7 mouse cellular contexts compared by ENCODE assay signal in genomic region chr10:81349146-81349545, GRCm38 (mm10). TPM values are rescaled to one million over a fixed set of nuclear protein-coding genes. Genes with fewer than 3 reads are reported as not detected.
DNase-seq lines count a peak whose midpoint lies in the region; ATAC-seq and TF ChIP-seq lines count a peak whose summit lies in the region.

No protein-coding gene starts in this region.

- peaks cover 4 to 12% of the 10 kb centered on the region in 2 experiments; a peak in 3 of 4 replicates for H3K4me1 ChIP-seq in ES-E14 (ENCODE audit: control insufficient read depth in 2 of 2, insufficient read depth in 2 of 2, low read length in 2 of 2, poor library complexity in 1 of 2)
- peaks cover 36% of the 10 kb centered on the region for H3K4me1 ChIP-seq in lung, embryonic 16.5 days (replicated peaks; ENCODE audit: control insufficient read depth, insufficient read depth, low read length)

- H3K36me3 ChIP-seq in ES-E14 (ENCODE audit: control insufficient read depth, insufficient read depth, low read length, poor library complexity, severe bottlenecking) = no peaks in the 10 kb centered on the region
- peaks cover 9% of the 10 kb centered on the region for H3K36me3 ChIP-seq in lung, embryonic 16.5 days (ENCODE audit: control insufficient read depth, insufficient read depth, low read length)

- no peaks in the 10 kb centered on the region for H3K9me3 ChIP-seq in ES-E14 (ENCODE audit: control insufficient read depth, insufficient read depth, low read depth, low read length)
- H3K9me3 ChIP-seq in lung, embryonic 16.5 days (ENCODE audit: control insufficient read depth, low read length) = no peaks in the 10 kb centered on the region

- H3K9ac ChIP-seq in ES-E14 (ENCODE audit: insufficient read depth, low read depth, low read length, poor library complexity, severe bottlenecking) = no peak overlapping the region; the same call in 1 of the 2 replicates
- peak overlapping the region; percentile 80 for H3K9ac ChIP-seq in lung, embryonic 16.5 days (ENCODE audit: low read length)

- H3K27me3 ChIP-seq in lung, embryonic 16.5 days (ENCODE audit: control insufficient read depth, insufficient read depth, low read depth, low read length) = peaks cover 8% of the 10 kb centered on the region

- peak; percentile 62 for ATAC-seq in erythroid progenitor cell, adult 5-6 weeks (replicated peaks; ENCODE audit: low FRiP score, poor library complexity, severe bottlenecking)
- no peak for ATAC-seq in lung, embryonic 16.5 days (ENCODE audit: low read depth)

- 9% methylated on average over 12 of the region's 12 CpGs for WGBS in lung, embryonic 16.5 days

- peak overlapping the region; percentile 88 for H3K4me2 ChIP-seq in lung, embryonic 16.5 days (ENCODE audit: low read depth, low read length)

- H3K4me3 ChIP-seq in ES-E14 (ENCODE audit: insufficient read depth in 1 of 2, low read depth in 1 of 2, low read length in 2 of 2, poor library complexity in 1 of 2, severe bottlenecking in 1 of 2) = peak overlapping the region; percentile 69 to 87
- H3K4me3 ChIP-seq in lung, embryonic 16.5 days (ENCODE audit: low read length) = peak overlapping the region; percentile 84

- DNase-seq in A20 (ENCODE audit: low read depth, low spot score) (peak; percentile 70), ES-E14 (ENCODE audit: low read depth, low spot score) (peak; percentile 87)
- peak; percentile 63 for DNase-seq in kidney, adult 18-20 months
- peak; percentile 57 for DNase-seq in testis, postnatal 14 days (ENCODE audit: low spot score)
- no peak for DNase-seq in ovary, postnatal 10 days (ENCODE audit: low spot score)

- no peak overlapping the region; the same call in 1 of the 2 replicates for H3K27ac ChIP-seq in ES-E14 (ENCODE audit: insufficient read depth, low read depth, low read length, poor library complexity, severe bottlenecking)
- peak overlapping the region; percentile 61; the same call in 1 of the 2 replicates for H3K27ac ChIP-seq in lung, embryonic 16.5 days (ENCODE audit: low read length)

- in situ Hi-C loops in ES-E14 (cut with MboI; ENCODE audit: low sequenced_read_pairs in 2 of 2, unreplicated experiment in 2 of 2) = no loop called here

TF ChIP-seq in ES-E14, 5 proteins besides CTCF, POLR2A, EP300 and RAD21:
- TF ChIP-seq HCFC1 (IDR thresholded peaks at IDR 0.05; ENCODE audit: borderline replicate concordance, insufficient read depth, low read length) (no peak), ZNF384 (IDR thresholded peaks at IDR 0.05; ENCODE audit: low read depth, low read length) (no peak), CHD2 (IDR thresholded peaks at IDR 0.05; ENCODE audit: low read depth, low read length) (no peak), ZC3H11A (IDR thresholded peaks at IDR 0.05; ENCODE audit: borderline replicate concordance, low read depth, low read length) (no peak), MAFK (IDR thresholded peaks at IDR 0.05; ENCODE audit: insufficient read depth, low read depth, low read length) (no peak)

RNA-seq across cellular contexts. Expression of gene Hmg20b, which starts 1.1 kb away (rescaled TPM):
- 43.5 and 55.9 TPM in 2 replicates for total RNA-seq in ES-E14 (2012; rRNA removed)
- total RNA-seq in erythroid progenitor cell, adult 5-6 weeks (2015; ENCODE audit: low replicate concordance) = 49.9 and 58.7 TPM in 2 replicates
- total RNA-seq in erythroid progenitor cell, adult 5-6 weeks (2017; ENCODE audit: low replicate concordance) = 18.1 and 24.4 TPM in 2 replicates
- 90.6 and 93.2 TPM in 2 replicates for polyA plus RNA-seq in lung, embryonic 16.5 days (2015; fragmentation: Nextera tagmentation; extraction: Ambion mirVana)

RNA-seq across cellular contexts. Expression of gene Gipc3, which starts 6.1 kb away (rescaled TPM):
- 0.09 and 0.16 TPM in 2 replicates for total RNA-seq in ES-E14 (2012; rRNA removed)
- not detected in 2 replicates for total RNA-seq in erythroid progenitor cell, adult 5-6 weeks (2015; ENCODE audit: low replicate concordance)
- total RNA-seq in erythroid progenitor cell, adult 5-6 weeks (2017; ENCODE audit: low replicate concordance) = not detected in 2 replicates
- polyA plus RNA-seq in lung, embryonic 16.5 days (2015; fragmentation: Nextera tagmentation; extraction: Ambion mirVana) = 0.05 and 0.10 TPM in 2 replicates

RNA-seq across cellular contexts. Expression of gene Mfsd12, which starts 8.1 kb away (rescaled TPM):
- 28.7 and 46.1 TPM in 2 replicates for total RNA-seq in ES-E14 (2012; rRNA removed)
- 15.9 and 18.7 TPM in 2 replicates for total RNA-seq in erythroid progenitor cell, adult 5-6 weeks (2015; ENCODE audit: low replicate concordance)
- 29.7 and 33.0 TPM in 2 replicates for total RNA-seq in erythroid progenitor cell, adult 5-6 weeks (2017; ENCODE audit: low replicate concordance)
- polyA plus RNA-seq in lung, embryonic 16.5 days (2015; fragmentation: Nextera tagmentation; extraction: Ambion mirVana) = 13.7 and 13.9 TPM in 2 replicates

RNA-seq across cellular contexts. Expression of gene 4930404N11Rik, which starts 16.5 kb away (rescaled TPM):
- total RNA-seq in ES-E14 (2012; rRNA removed) = 9.4 and 19.1 TPM in 2 replicates
- total RNA-seq in erythroid progenitor cell, adult 5-6 weeks (2015; ENCODE audit: low replicate concordance) = 5.4 and 15.1 TPM in 2 replicates
- 12.3 and 14.8 TPM in 2 replicates for total RNA-seq in erythroid progenitor cell, adult 5-6 weeks (2017; ENCODE audit: low replicate concordance)
- polyA plus RNA-seq in lung, embryonic 16.5 days (2015; fragmentation: Nextera tagmentation; extraction: Ambion mirVana) = 2.0 and 2.2 TPM in 2 replicates

RNA-seq across cellular contexts. Expression of gene Tbxa2r, which starts 20.6 kb away (rescaled TPM):
- 2.3 and 4.5 TPM in 2 replicates for total RNA-seq in ES-E14 (2012; rRNA removed)
- total RNA-seq in erythroid progenitor cell, adult 5-6 weeks (2015; ENCODE audit: low replicate concordance) = not detected in 2 replicates
- total RNA-seq in erythroid progenitor cell, adult 5-6 weeks (2017; ENCODE audit: low replicate concordance) = 0.90 TPM in 1 of 2 replicates, not detected in the other
- 18.6 and 19.6 TPM in 2 replicates for polyA plus RNA-seq in lung, embryonic 16.5 days (2015; fragmentation: Nextera tagmentation; extraction: Ambion mirVana)
